Mouse (Mus musculus): ENCODE data around the gene Lzts3. TPM values are rescaled to one million over a fixed set of nuclear protein-coding genes. Genes with fewer than 3 reads are reported as not detected.
"Not testable (repeated sequence)": the region's sequence is repeated elsewhere in the genome, so short reads cannot be mapped to it uniquely, and the experiment has no call there.

Gene Lzts3
- total and polyA plus RNA-seq, 2 experiments from 2014 or later, result 11.3 to 35.5 TPM

DNA sequence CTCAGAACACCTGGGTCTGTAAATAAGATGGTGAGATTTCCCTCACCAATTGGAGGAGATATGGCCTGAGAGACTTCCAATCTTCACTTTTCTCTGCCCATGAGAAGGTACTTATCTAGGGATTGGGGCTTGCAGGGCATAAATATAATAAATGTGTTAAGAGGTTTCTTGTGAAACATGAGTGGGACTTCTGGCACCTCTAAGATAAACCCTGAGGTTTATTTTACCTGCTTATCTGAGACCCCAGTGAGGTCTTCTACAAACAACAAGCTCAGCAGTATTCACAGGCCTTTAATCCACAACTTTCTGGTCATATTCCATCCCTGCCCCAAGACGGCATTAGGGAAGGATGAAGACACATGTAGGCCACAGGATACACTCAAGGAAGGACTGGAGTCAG, 11.2 kb upstream of the Lzts3 start:
- 86% methylated on average over 1 of the region's 1 CpGs for WGBS
- Histone ChIP-seq H3K4me2 (ENCODE audit: low read depth) (no peak overlapping the region), H3K27me3 (ENCODE audit: insufficient read depth, low read length) (no peaks in the 10 kb centered on the region), H3K27ac (ENCODE audit: low read depth, low read length) (no peak overlapping the region), H3K9ac (no peak overlapping the region), H3K4me1 (ENCODE audit: insufficient read depth) (no peaks in the 10 kb centered on the region), H3K9me3 (ENCODE audit: low read length) (no peaks in the 10 kb centered on the region), H3K4me3 (ENCODE audit: low read depth, low read length) (no peak overlapping the region), H3K36me3 (ENCODE audit: insufficient read depth) (peaks cover 72% of the 10 kb centered on the region)
- TF ChIP-seq CTCF (IDR thresholded peaks at IDR 0.05; ENCODE audit: low read depth), result no peak
- DNase-seq (no peak), ATAC-seq (no peak)

DNA sequence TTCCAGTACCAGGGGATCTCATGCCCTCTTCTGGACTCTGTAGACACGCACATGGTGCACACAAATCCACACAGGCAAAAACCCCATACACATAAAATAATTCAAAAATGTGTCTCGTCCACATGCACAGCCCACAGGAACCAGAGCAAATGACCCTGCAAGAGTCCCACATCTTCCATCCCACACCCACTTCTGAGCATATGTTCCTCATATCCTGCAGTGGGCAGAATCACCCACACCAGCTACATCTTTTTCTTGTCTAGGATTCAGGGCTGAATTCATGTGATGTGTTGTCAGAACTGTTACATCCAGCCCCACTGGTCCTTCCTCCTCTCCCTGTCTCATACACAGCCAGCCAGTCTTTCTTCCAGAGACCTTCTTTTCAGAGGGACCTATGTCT, 10.7 kb upstream of the Lzts3 start:
- Histone ChIP-seq H3K4me1 (ENCODE audit: insufficient read depth) (no peaks in the 10 kb centered on the region), H3K4me2 (ENCODE audit: low read depth) (no peak overlapping the region), H3K27me3 (ENCODE audit: insufficient read depth, low read length) (no peaks in the 10 kb centered on the region), H3K4me3 (ENCODE audit: low read depth, low read length) (no peak overlapping the region), H3K27ac (ENCODE audit: low read depth, low read length) (no peak overlapping the region), H3K9ac (no peak overlapping the region), H3K9me3 (ENCODE audit: low read length) (no peaks in the 10 kb centered on the region), H3K36me3 (ENCODE audit: insufficient read depth) (peaks cover 67% of the 10 kb centered on the region)
- no peak for ATAC-seq
- 88% methylated on average over 2 of the region's 2 CpGs for WGBS
- no peak for DNase-seq
- no peak for TF ChIP-seq CTCF (IDR thresholded peaks at IDR 0.05; ENCODE audit: low read depth)

DNA sequence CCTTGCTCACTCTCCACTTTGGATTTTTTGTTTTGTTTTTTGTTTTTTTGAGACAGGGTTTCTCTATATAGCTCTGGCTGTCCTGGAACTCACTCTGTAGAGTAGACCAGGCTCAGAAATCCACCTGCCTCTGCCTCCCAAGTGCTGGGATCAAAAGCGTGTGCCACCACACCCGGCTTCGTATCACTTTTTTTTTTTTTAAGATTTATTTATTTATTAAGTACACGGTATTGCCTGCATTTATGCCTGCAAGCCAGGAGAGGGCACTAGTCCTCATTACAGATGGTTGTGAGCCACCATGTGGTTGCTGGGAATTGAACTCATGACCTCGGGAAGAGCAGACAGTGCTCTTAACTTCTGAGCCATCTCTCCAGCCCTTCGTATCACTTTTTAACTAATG, 6.4 kb upstream of the Lzts3 start:
- H3K36me3 ChIP-seq (ENCODE audit: insufficient read depth), result peaks cover 29% of the 10 kb centered on the region
- TF ChIP-seq CTCF (IDR thresholded peaks at IDR 0.05; ENCODE audit: low read depth), result 0 out of 2 replicates have a peak, but pooled peaks have one; percentile 7
- H3K4me3 ChIP-seq (ENCODE audit: low read depth, low read length); H3K9ac ChIP-seq; H3K9me3 ChIP-seq (ENCODE audit: low read length); ATAC-seq; H3K27me3 ChIP-seq (ENCODE audit: insufficient read depth, low read length); H3K27ac ChIP-seq (ENCODE audit: low read depth, low read length); DNase-seq; H3K4me1 ChIP-seq (ENCODE audit: insufficient read depth); H3K4me2 ChIP-seq (ENCODE audit: low read depth): not testable (repeated sequence)
- 84% methylated on average over 6 of the region's 6 CpGs for WGBS

DNA sequence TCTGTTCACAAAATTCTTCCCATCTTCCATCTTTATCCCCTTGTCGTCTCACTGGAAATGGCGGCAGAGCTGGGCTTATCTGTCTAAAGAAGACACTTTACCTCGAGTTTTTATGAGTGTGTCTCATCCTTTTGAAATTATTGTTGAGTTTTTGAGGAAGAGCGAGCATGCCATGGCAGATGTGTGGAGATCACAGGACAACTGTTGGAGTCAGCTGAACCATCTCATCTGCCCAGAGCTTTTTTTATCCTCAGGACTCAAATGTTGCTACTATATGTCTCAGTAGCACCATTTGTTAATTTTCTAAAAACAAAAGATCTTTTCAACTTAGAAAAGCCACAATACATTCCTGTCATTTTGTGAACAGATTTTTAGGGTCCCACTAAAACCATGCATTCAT, 2.6 kb upstream of the Lzts3 start:
- no peak for TF ChIP-seq CTCF (IDR thresholded peaks at IDR 0.05; ENCODE audit: low read depth)
- Histone ChIP-seq H3K4me2 (ENCODE audit: low read depth) (no peak overlapping the region), H3K4me3 (ENCODE audit: low read depth, low read length) (no peak overlapping the region), H3K4me1 (ENCODE audit: insufficient read depth) (no peaks in the 10 kb centered on the region), H3K36me3 (ENCODE audit: insufficient read depth) (peaks cover under 1% of the 10 kb centered on the region; the same call in 1 of the 2 replicates), H3K27ac (ENCODE audit: low read depth, low read length) (no peak overlapping the region), H3K9ac (no peak overlapping the region), H3K27me3 (ENCODE audit: insufficient read depth, low read length) (no peaks in the 10 kb centered on the region), H3K9me3 (ENCODE audit: low read length) (no peaks in the 10 kb centered on the region)
- 87% methylated on average over 4 of the region's 4 CpGs for WGBS
- no peak for DNase-seq
- no peak for ATAC-seq

DNA sequence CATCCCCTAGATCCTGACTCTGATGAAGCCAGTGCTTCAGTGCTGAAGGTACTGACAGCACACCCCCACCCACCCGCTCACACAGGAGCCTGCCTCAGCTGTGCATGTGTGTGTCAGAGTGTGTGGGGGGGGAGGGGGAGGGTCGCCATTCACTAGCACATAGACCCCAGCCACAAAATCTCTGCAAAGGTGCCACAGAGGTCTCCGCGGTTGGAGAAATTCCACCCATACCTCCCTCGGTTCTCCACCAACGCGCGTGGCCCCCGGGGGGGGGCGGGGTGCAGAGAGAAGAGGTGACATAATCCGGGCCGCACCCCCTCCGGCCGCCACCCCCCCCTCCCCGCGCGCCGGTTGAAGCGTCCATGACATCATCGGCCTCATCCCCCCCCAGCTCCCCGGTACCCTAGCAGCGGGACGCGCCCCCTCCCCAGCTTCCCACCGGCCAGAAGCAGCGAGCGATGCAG, 374 bp downstream of the Lzts3 start:
- Histone ChIP-seq H3K36me3 (ENCODE audit: insufficient read depth) (no peaks in the 10 kb centered on the region), H3K9ac (peak overlapping the region; percentile 80), H3K9me3 (ENCODE audit: low read length) (no peaks in the 10 kb centered on the region), H3K4me2 (ENCODE audit: low read depth) (peak overlapping the region; percentile 75), H3K4me3 (ENCODE audit: low read depth, low read length) (peak overlapping the region; percentile 79), H3K27ac (ENCODE audit: low read depth, low read length) (peak overlapping the region; percentile 69; the same call in 1 of the 2 replicates), H3K4me1 (ENCODE audit: insufficient read depth) (no peaks in the 10 kb centered on the region), H3K27me3 (ENCODE audit: insufficient read depth, low read length) (no peaks in the 10 kb centered on the region)
- TF ChIP-seq CTCF (IDR thresholded peaks at IDR 0.05; ENCODE audit: low read depth), result no peak
- 5% methylated on average over 23 of the region's 27 CpGs for WGBS
- peak; percentile 83 for ATAC-seq
- peak; percentile 72 for DNase-seq

DNA sequence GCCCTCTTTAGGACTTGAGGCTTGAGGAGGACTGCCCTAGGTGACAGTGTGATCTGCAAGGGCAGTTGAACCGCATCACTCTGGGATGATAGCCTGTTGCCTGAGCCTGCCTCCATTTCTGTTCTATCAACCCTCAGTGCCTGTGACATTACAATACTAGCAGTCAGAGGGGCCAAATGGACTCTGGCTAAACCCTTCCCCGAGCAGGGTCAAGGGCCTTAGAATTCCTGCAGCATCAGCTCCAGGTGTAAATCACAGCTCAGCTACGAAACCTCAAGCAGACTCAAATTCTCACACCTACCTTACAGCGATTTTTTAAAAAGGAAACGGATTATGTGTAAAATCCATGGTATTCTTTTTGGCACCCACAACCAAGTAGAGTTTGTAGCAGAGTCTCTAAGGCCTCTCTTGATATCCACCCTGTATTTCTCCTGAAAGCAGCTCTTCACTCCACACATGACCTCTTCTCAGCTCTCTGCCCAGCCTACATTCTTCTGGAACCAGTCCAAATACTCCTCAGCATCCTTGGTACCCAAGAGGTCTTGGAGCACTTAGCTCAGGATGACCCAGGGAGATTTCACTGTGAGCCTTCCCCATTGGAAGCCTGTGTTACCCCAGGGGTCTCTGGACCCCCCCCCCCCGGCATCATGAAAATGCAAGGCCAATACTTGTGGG, 1.1 kb downstream of the Lzts3 start:
- DNase-seq (no peak), ATAC-seq (no peak)
- no peaks in the 10 kb centered on the region for H3K4me1 ChIP-seq (ENCODE audit: insufficient read depth)
- no peak for TF ChIP-seq CTCF (IDR thresholded peaks at IDR 0.05; ENCODE audit: low read depth)
- no peak overlapping the region for H3K27ac ChIP-seq (ENCODE audit: low read depth, low read length)
- H3K9ac ChIP-seq, result peak overlapping the region; percentile 80
- H3K27me3 ChIP-seq (ENCODE audit: insufficient read depth, low read length), result no peaks in the 10 kb centered on the region
- peak overlapping the region; percentile 75 for H3K4me2 ChIP-seq (ENCODE audit: low read depth)
- WGBS, result 74% methylated on average over 6 of the region's 6 CpGs
- H3K9me3 ChIP-seq (ENCODE audit: low read length), result no peaks in the 10 kb centered on the region
- peak overlapping the region; percentile 79 for H3K4me3 ChIP-seq (ENCODE audit: low read depth, low read length)
- H3K36me3 ChIP-seq (ENCODE audit: insufficient read depth), result peaks cover 3% of the 10 kb centered on the region; the same call in 1 of the 2 replicates

DNA sequence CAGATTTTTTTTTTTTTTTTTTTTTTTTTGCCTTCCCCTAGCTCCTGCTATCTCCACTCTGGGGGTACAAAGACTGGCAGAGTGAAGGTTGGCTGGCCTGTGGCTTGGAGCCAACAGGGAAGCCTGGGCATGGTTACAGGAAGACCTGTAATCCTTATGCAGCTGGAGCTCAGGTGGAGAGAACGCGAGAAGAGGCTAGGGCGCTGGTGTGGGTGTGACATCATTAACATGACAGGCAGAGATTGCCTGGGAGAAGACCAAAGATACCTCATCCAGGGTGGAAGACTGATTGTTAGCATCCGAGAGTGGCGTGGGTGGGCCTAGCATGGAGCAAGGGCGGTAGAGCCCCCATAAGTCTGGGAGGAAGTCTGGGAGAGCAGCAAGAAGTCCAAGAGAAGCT, 3.3 kb downstream of the Lzts3 start:
- Histone ChIP-seq H3K9ac (no peak overlapping the region), H3K4me3 (ENCODE audit: low read depth, low read length) (no peak overlapping the region), H3K4me2 (ENCODE audit: low read depth) (no peak overlapping the region), H3K4me1 (ENCODE audit: insufficient read depth) (no peaks in the 10 kb centered on the region), H3K36me3 (ENCODE audit: insufficient read depth) (peaks cover 19% of the 10 kb centered on the region), H3K9me3 (ENCODE audit: low read length) (no peaks in the 10 kb centered on the region), H3K27me3 (ENCODE audit: insufficient read depth, low read length) (peaks cover 6% of the 10 kb centered on the region; the same call in 1 of the 2 replicates), H3K27ac (ENCODE audit: low read depth, low read length) (no peak overlapping the region)
- no peak for DNase-seq
- no peak for TF ChIP-seq CTCF (IDR thresholded peaks at IDR 0.05; ENCODE audit: low read depth)
- no peak for ATAC-seq
- WGBS, result 85% methylated on average over 6 of the region's 6 CpGs

All from forebrain, postnatal 0 days (tissue).